Mouse (Mus musculus) left cerebral cortex, postnatal 14 days (tissue): Measurements from ENCODE around the gene Grm5. TPM values are rescaled to one million over a fixed set of nuclear protein-coding genes. Genes with fewer than 3 reads are reported as not detected.

Experiments
- DNase-seq, 2 experiments: peaks; one replicate each; pipeline ENCODE4 v3.0.0; 2021 to 2022; ENCODE audit warnings: low spot score in 2 of 2, mixed read lengths in 1 of 2
- intact Hi-C: fragments of 180-260 bp; cut with DNase I; formaldehyde crosslinking; loops from one replicate; pipeline ENCODE4 v1.15.1; 2025
- total RNA-seq, 2 experiments: library from RNA; stranded (reverse); gene quantifications; 2 replicates each; pipeline ENCODE4 v1.2.3; 2021

The Grm5 gene
- total RNA-seq, 2 experiments from 2014 or later: 196 to 198 TPM

GRCm38 (mm10) chr7:88128080-88128848, 544.3 kb downstream of the Grm5 start:
- DNase-seq: no peak
- intact Hi-C loops: no loop called here

GRCm38 (mm10) chr7:88129536-88130487, 545.8 kb downstream of the Grm5 start:
- intact Hi-C loops: no loop called here
- DNase-seq: peak; percentile 28 to 36

GRCm38 (mm10) chr7:88130488-88130849, 546.5 kb downstream of the Grm5 start:
- DNase-seq: no peak
- intact Hi-C loops: no loop called here

- intact Hi-C loops: no loop called here
- no peak for DNase-seq
Observed at GRCm38 (mm10) chr7:88159542-88160241, 575.7 kb downstream of the Grm5 start.

GRCm38 (mm10) chr7:88161586-88161985, 577.6 kb downstream of the Grm5 start:
- DNase-seq: no peak
- intact Hi-C loops: no loop called here

Other genes with a start within 250 kb of the Grm5 start
- gene Tyr, start 90.7 kb upstream of the Grm5 start, total RNA-seq: not detected